Mouse (Mus musculus): ENCODE results near the gene Pf4. TPM values are rescaled to one million over a fixed set of nuclear protein-coding genes. Genes with fewer than 3 reads are reported as not detected.

Pf4 gene
- polyA plus RNA-seq, 1 experiment from 2014 or later: 75.0 TPM

GRCm38 (mm10) chr5:90763912-90764665, 8.1 kb upstream of the Pf4 start:
- WGBS: 76% methylated on average over 12 of the region's 12 CpGs
- H3K4me2 ChIP-seq (replicated peaks): no peak overlapping the region
- H3K9me3 ChIP-seq (replicated peaks): no peaks in the 10 kb centered on the region
- H3K4me3 ChIP-seq: no peak overlapping the region
- H3K36me3 ChIP-seq: no peaks in the 10 kb centered on the region
- peaks cover 11% of the 10 kb centered on the region for H3K27me3 ChIP-seq
- H3K4me1 ChIP-seq: peaks cover 5% of the 10 kb centered on the region
- H3K9ac ChIP-seq: no peak overlapping the region
- no peak for ATAC-seq (ENCODE audit: low FRiP score)
- H3K27ac ChIP-seq: no peak overlapping the region

DNA sequence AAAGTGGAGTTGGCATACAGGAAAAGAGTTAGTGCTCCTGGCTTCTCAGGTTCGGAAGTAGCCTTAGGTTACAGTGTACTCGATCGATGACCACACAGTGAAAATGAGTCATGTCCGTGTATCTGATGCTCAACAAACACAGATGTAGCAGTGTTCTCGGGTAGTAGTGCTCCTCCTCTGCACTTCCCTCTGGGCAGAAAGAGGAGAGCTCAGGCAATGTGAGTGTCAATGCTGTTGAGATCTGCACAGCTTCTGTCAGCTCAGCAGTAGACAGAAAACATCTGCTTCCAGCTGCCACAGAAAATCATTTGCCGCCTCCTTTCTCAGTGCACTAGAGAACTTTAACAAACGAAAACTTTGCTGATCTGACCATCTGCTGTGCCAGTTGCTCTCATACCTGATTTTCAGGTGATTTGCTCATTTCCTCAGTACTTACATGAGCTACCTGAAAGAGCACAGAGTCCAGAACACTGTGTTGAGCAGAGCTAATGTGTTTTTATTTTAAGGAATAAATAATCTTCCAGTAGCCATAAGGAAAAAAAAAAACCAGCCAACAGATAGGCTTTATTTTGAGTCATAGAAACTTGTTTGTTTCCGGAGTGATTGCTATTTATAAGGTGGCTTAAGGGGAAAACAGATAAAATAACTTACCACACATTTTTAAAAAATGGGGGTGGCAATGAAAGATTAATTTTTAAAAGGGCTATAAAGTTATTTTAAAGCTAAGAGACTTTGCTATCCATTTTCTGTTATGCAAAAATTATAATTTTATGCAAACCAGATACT, 6.2 kb upstream of the Pf4 start:
- Histone ChIP-seq H3K4me1 (no peaks in the 10 kb centered on the region), H3K9ac (no peak overlapping the region), H3K27me3 (peaks cover 3% of the 10 kb centered on the region), H3K27ac (no peak overlapping the region), H3K4me3 (no peak overlapping the region), H3K4me2 (replicated peaks) (no peak overlapping the region), H3K9me3 (replicated peaks) (no peaks in the 10 kb centered on the region), H3K36me3 (no peaks in the 10 kb centered on the region)
- WGBS: 77% methylated on average over 8 of the region's 8 CpGs
- ATAC-seq (ENCODE audit: low FRiP score): no peak

DNA sequence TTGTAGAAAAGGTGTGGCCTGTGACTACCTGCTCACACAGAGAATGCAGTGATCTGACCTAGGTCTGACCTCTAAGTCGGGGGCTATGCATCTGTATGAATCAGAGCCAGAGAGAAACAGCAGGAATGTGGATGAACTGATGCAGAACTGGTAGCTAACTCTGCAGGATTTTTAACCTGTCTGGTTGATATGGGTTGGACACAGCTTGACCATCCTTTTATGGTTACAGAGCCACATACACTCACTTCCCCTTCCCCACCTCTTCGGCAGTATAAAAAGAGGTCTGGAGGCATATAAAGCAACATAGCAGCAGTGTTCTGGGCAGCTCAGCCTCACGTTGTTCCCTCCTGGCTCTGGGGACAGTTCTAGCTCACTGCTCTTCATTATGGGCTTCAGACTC, 4.0 kb upstream of the Pf4 start, which contains the start of gene Ppbp:
Gene Ppbp (plus strand): TSS at position 301 of the 400 bp plus-strand sequence.
- H3K36me3 ChIP-seq: no peaks in the 10 kb centered on the region
- H3K9ac ChIP-seq: no peak within 1 kb of the TSS
- H3K27ac ChIP-seq: no peak within 1 kb of the TSS
- no peak for ATAC-seq (ENCODE audit: low FRiP score)
- no peaks in the 10 kb centered on the region for H3K9me3 ChIP-seq (replicated peaks)
- H3K27me3 ChIP-seq: no peaks in the 10 kb centered on the region
- H3K4me3 ChIP-seq: no peak within 1 kb of the TSS
- 58% methylated on average over 3 of the region's 3 CpGs for WGBS
- no peak within 1 kb of the TSS for H3K4me2 ChIP-seq (replicated peaks)
- H3K4me1 ChIP-seq: no peaks in the 10 kb centered on the region

DNA sequence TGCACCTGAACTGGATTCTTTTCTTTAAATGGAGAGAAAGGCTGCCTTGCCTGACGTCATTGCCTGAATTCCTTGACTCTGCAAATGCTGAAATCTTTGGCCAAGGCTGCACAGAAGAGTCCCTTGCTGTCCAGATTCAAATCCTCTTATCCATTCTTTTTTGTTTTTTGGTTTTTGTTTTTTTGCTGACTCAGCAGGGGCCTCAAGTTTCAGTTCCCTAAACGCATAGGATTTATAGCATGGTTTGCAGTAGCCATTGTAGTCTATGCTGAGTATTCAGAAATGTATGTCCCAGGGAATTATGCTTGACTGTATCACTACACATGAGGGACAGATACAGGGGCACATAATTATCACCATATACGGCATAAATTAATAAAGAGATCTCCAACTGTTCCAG, 866 bp upstream of the Pf4 start:
- no peaks in the 10 kb centered on the region for H3K4me1 ChIP-seq
- no peaks in the 10 kb centered on the region for H3K9me3 ChIP-seq (replicated peaks)
- no peak overlapping the region for H3K4me2 ChIP-seq (replicated peaks)
- ATAC-seq (ENCODE audit: low FRiP score): no peak
- H3K4me3 ChIP-seq: no peak overlapping the region
- H3K36me3 ChIP-seq: no peaks in the 10 kb centered on the region
- 80% methylated on average over 3 of the region's 3 CpGs for WGBS
- no peak overlapping the region for H3K9ac ChIP-seq
- no peak overlapping the region for H3K27ac ChIP-seq
- no peaks in the 10 kb centered on the region for H3K27me3 ChIP-seq

- no peak overlapping the region for H3K4me2 ChIP-seq (replicated peaks)
Observed at GRCm38 (mm10) chr5:90775562-90775961, 3.3 kb downstream of the Pf4 start.

DNA sequence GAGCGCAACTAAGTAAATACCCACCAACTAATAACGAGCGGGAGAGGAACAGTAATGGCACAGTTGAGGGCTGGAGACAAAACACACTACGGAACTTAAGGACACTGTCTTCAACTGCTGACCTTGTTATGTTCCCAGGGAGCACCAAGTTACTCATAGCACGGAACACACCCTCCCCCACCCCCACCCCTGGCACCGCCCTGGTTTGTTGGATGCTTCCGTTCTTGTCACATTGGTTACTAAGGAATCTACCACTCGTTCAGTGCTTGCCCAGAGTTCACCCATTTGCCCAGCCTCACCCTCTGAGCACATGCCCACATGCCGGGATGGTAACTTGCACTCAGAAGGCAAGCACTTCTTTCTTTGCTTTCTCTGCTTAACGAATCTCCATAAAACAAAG, 5.4 kb downstream of the Pf4 start:
- Histone ChIP-seq H3K4me3 (no peak overlapping the region), H3K27me3 (no peaks in the 10 kb centered on the region), H3K4me2 (replicated peaks) (no peak overlapping the region), H3K9me3 (replicated peaks) (no peaks in the 10 kb centered on the region), H3K4me1 (no peaks in the 10 kb centered on the region), H3K27ac (no peak overlapping the region), H3K9ac (no peak overlapping the region), H3K36me3 (no peaks in the 10 kb centered on the region)
- whole genome bisulfite sequencing: 82% methylated on average over 10 of the region's 10 CpGs
- ATAC-seq (ENCODE audit: low FRiP score): no peak

More at GRCm38 (mm10) chr5:90775562-90775961, 3.3 kb downstream of the Pf4 start:
- Histone ChIP-seq H3K27ac (no peak overlapping the region), H3K4me3 (no peak overlapping the region), H3K36me3 (no peaks in the 10 kb centered on the region), H3K4me1 (no peaks in the 10 kb centered on the region), H3K9ac (no peak overlapping the region), H3K9me3 (replicated peaks) (no peaks in the 10 kb centered on the region), H3K27me3 (no peaks in the 10 kb centered on the region)
- ATAC-seq (ENCODE audit: low FRiP score): no peak
- WGBS: 90% methylated on average over 5 of the region's 5 CpGs

- no peak for ATAC-seq (ENCODE audit: low FRiP score)
- WGBS: 84% methylated on average over 6 of the region's 6 CpGs
- no peaks in the 10 kb centered on the region for H3K27me3 ChIP-seq
- no peak overlapping the region for H3K27ac ChIP-seq
- H3K9me3 ChIP-seq (replicated peaks): no peaks in the 10 kb centered on the region
- H3K9ac ChIP-seq: no peak overlapping the region
- H3K4me1 ChIP-seq: no peaks in the 10 kb centered on the region
- no peaks in the 10 kb centered on the region for H3K36me3 ChIP-seq
- no peak overlapping the region for H3K4me2 ChIP-seq (replicated peaks)
- no peak overlapping the region for H3K4me3 ChIP-seq
Observed at GRCm38 (mm10) chr5:90778856-90779255, 6.6 kb downstream of the Pf4 start.

GRCm38 (mm10) chr5:90783697-90784096, 11.5 kb downstream of the Pf4 start:
- Histone ChIP-seq H3K9ac (no peak overlapping the region), H3K27me3 (0 out of 2 replicates have a peak, but pooled peaks cover 2% of the 10 kb centered on the region), H3K4me3 (no peak overlapping the region), H3K27ac (no peak overlapping the region), H3K9me3 (replicated peaks) (no peaks in the 10 kb centered on the region), H3K4me1 (peaks cover 4% of the 10 kb centered on the region; the same call in 1 of the 2 replicates), H3K36me3 (no peaks in the 10 kb centered on the region), H3K4me2 (replicated peaks) (no peak overlapping the region)
- ATAC-seq (ENCODE audit: low FRiP score): no peak
- WGBS: 94% methylated on average over 3 of the region's 3 CpGs

DNA sequence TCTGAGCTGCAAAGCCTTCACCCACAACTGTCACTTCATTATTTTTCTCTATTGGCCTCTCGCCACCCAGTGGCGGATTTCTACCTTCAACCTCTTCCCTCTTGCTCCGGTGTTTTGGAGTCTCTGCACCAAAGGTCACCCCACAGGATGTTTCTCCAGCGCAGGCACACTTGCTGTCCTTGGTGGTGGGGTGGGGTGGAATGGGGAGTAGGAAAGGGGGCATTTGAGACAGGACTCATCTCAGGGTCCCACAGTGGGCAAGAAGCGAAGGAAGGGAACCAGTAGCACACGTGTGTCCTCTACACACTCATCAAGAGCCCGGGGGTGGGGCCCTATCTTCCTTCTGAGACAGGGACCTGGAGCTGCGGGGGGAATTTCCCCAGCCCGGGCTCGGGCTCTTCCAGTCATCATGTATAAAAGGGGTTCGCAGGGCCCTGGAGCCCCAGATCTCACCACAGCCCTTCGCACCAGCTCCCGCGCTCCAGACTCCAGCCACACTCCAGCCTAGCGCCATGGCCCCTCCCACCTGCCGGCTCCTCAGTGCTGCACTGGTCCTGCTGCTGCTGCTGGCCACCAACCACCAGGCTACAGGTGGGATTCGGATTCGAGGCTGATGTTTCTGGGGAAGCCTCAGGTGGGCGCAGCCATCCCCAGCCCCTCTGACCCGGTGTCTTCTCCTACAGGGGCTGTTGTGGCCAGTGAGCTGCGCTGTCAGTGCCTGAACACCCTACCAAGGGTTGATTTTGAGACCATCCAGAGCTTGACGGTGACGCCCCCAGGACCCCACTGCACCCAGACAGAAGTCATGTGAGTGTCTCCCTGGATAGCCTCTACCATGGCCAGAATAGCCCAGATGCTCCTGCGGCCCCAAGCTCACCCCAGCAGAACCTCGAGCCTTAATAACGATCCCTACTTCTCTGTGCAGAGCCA, 13.7 kb downstream of the Pf4 start, which contains the start of gene Cxcl3:
Gene Cxcl3 (plus strand): TSS at position 445 of the 930 bp plus-strand sequence.
- no peaks in the 10 kb centered on the region for H3K9me3 ChIP-seq (replicated peaks)
- H3K4me1 ChIP-seq: peaks cover 4% of the 10 kb centered on the region; the same call in 1 of the 2 replicates
- 0 out of 2 replicates have a peak, but pooled peaks cover 2% of the 10 kb centered on the region for H3K27me3 ChIP-seq
- H3K4me3 ChIP-seq: peak within 1 kb of the TSS; percentile 27
- no peak within 1 kb of the TSS for H3K27ac ChIP-seq
- 17% methylated on average over 26 of the region's 26 CpGs for WGBS
- peak within 1 kb of the TSS; percentile 51; the same call in 1 of the 2 replicates for H3K9ac ChIP-seq
- peak within 1 kb of the TSS; percentile 67 for H3K4me2 ChIP-seq (replicated peaks)
- ATAC-seq (ENCODE audit: low FRiP score): peak; percentile 81
- no peaks in the 10 kb centered on the region for H3K36me3 ChIP-seq

DNA sequence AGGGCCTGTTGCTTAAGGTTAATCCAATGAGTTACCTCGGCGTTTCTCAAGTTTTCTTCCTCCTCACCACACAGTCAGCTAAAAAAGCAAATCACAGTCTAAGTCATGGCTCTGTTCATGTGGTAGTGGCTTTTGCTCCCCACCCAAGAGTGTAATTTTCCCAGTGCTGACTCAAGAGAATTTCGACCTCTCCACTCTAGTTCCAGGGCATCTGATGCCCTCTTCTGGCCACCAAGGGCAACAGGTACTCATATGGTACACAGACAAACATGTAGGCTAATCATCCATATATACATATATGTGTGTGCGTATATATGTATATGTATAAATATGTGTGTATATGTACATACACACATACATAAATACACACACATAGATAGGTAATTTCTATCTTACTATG, 15.9 kb downstream of the Pf4 start:
- H3K36me3 ChIP-seq: no peaks in the 10 kb centered on the region
- no peak overlapping the region for H3K4me3 ChIP-seq
- H3K4me1 ChIP-seq: peaks cover 4% of the 10 kb centered on the region; the same call in 1 of the 2 replicates
- H3K4me2 ChIP-seq (replicated peaks): no peak overlapping the region
- 81% methylated on average over 4 of the region's 4 CpGs for WGBS
- no peak for ATAC-seq (ENCODE audit: low FRiP score)
- 0 out of 2 replicates have a peak, but pooled peaks cover 2% of the 10 kb centered on the region for H3K27me3 ChIP-seq
- H3K9me3 ChIP-seq (replicated peaks): no peaks in the 10 kb centered on the region
- H3K9ac ChIP-seq: no peak overlapping the region
- H3K27ac ChIP-seq: no peak overlapping the region

GRCm38 (mm10) chr5:90789306-90790073, 17.3 kb downstream of the Pf4 start:
- H3K4me1 ChIP-seq: peaks cover 4% of the 10 kb centered on the region; the same call in 1 of the 2 replicates
- no peak for ATAC-seq (ENCODE audit: low FRiP score)
- H3K9me3 ChIP-seq (replicated peaks): no peaks in the 10 kb centered on the region
- no peak overlapping the region for H3K9ac ChIP-seq
- no peak overlapping the region for H3K4me2 ChIP-seq (replicated peaks)
- 0 out of 2 replicates have a peak, but pooled peaks cover 2% of the 10 kb centered on the region for H3K27me3 ChIP-seq
- H3K36me3 ChIP-seq: no peaks in the 10 kb centered on the region
- no peak overlapping the region for H3K27ac ChIP-seq
- 84% methylated on average over 11 of the region's 11 CpGs for WGBS
- H3K4me3 ChIP-seq: no peak overlapping the region

Measured in hindbrain, embryonic 12.5 days (tissue).